Comparison of ENCODE assay signal across 13 mouse cellular contexts in the genomic region with DNA sequence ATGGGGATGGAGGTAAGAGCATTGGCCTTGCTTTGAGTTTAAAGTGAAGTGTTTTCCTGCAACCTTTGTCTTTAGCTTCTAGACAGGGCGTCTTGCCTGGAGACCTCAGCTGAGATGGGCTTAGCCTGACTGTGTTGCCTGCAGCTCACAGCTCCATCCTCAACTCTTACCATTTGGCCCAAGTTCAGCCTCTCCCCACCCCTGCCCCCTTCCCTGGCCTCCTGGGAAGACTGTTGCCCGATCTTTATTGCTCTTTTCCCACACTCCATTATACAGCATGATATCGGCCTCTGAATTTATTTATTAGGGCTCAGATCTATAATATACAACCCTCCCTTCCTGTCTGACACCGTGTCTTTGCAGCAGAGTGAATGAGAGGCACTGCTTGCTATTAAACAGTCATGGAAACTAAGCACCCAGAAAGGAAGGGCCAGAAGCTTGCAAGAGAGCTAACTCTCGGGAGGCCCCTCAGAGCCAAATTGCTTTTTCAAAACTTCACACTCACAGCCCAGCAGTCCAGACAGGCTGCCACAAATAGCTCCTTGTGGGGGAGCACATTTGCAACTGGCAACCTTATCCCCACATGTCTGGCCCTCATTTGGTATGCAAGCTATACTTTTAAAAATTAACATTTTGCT. TPM values are rescaled to one million over a fixed set of nuclear protein-coding genes. Genes with fewer than 3 reads are reported as not detected.
DNase-seq lines count a peak whose midpoint lies in the region; ATAC-seq and TF ChIP-seq lines count a peak whose summit lies in the region.
"Had no signal": no experiment of that assay in that cellular context is flagged by ENCODE, and none has a peak within 500 bp of the region (broad histone marks: within the 10 kb centered on the region; RNA-seq: fewer than 3 reads in every experiment).

No protein-coding gene starts in this region.

- H3K27me3 ChIP-seq in intestine, embryonic 15.5 days (replicated peaks), result no peaks in the 10 kb centered on the region
- H3K27me3 ChIP-seq in intestine, postnatal 0 days (replicated peaks; ENCODE audit: control insufficient read depth, insufficient read depth, low read length), result no peaks in the 10 kb centered on the region
- no peaks in the 10 kb centered on the region for H3K27me3 ChIP-seq in neural tube, embryonic 14.5 days (ENCODE audit: control insufficient read depth, insufficient read depth, low read length)
- H3K27me3 ChIP-seq in neural tube, embryonic 15.5 days (replicated peaks), result no peaks in the 10 kb centered on the region
- 0 out of 2 replicates have a peak, but pooled peaks cover 3% of the 10 kb centered on the region for H3K27me3 ChIP-seq in limb, embryonic 15.5 days
- H3K27me3 ChIP-seq: neural tube, embryonic 12.5 days had no signal

- H3K27ac ChIP-seq in intestine, embryonic 15.5 days, result no peak overlapping the region
- H3K27ac ChIP-seq in intestine, postnatal 0 days (ENCODE audit: low read depth, low read length), result no peak overlapping the region
- H3K27ac ChIP-seq in neural tube, embryonic 14.5 days (ENCODE audit: low read depth, low read length), result no peak overlapping the region
- H3K27ac ChIP-seq in neural tube, embryonic 15.5 days (replicated peaks), result no peak overlapping the region; the same call in 1 of the 2 replicates
- peak overlapping the region; percentile 66 for H3K27ac ChIP-seq in limb, embryonic 15.5 days
- H3K27ac ChIP-seq: liver, embryonic 14.5 days; neural tube, embryonic 12.5 days had no signal

- no peak overlapping the region for H3K4me3 ChIP-seq in intestine, embryonic 15.5 days (replicated peaks)
- no peak overlapping the region for H3K4me3 ChIP-seq in intestine, postnatal 0 days (ENCODE audit: low read depth, low read length)
- no peak overlapping the region for H3K4me3 ChIP-seq in neural tube, embryonic 14.5 days (ENCODE audit: low read depth, low read length)
- H3K4me3 ChIP-seq in neural tube, embryonic 15.5 days (replicated peaks), result no peak overlapping the region
- no peak overlapping the region for H3K4me3 ChIP-seq in limb, embryonic 15.5 days
- H3K4me3 ChIP-seq: neural tube, embryonic 12.5 days had no signal

- no peaks in the 10 kb centered on the region for H3K9me3 ChIP-seq in intestine, embryonic 15.5 days
- H3K9me3 ChIP-seq in intestine, postnatal 0 days (ENCODE audit: control insufficient read depth), result no peaks in the 10 kb centered on the region
- H3K9me3 ChIP-seq in neural tube, embryonic 14.5 days (ENCODE audit: control insufficient read depth, low read length), result no peaks in the 10 kb centered on the region
- no peaks in the 10 kb centered on the region for H3K9me3 ChIP-seq in neural tube, embryonic 15.5 days (replicated peaks)
- H3K9me3 ChIP-seq in limb, embryonic 15.5 days, result no peaks in the 10 kb centered on the region
- H3K9me3 ChIP-seq: neural tube, embryonic 12.5 days had no signal

- no peak for DNase-seq in frontal cortex, postnatal 10 days (ENCODE audit: low spot score in 2 of 2)
- no peak for DNase-seq in ovary, postnatal 36 days (ENCODE audit: low spot score)
- DNase-seq: cerebellum, postnatal 25 days; kidney, postnatal 14 days had no signal

- no peak for TF ChIP-seq CTCF in intestine, postnatal 0 days (IDR thresholded peaks at IDR 0.05; ENCODE audit: low read depth)

- WGBS in intestine, embryonic 15.5 days, result 26% methylated on average over 5 of the region's 5 CpGs
- 23% methylated on average over 5 of the region's 5 CpGs for WGBS in intestine, postnatal 0 days
- WGBS in neural tube, embryonic 14.5 days, result 24% methylated on average over 5 of the region's 5 CpGs
- 21% methylated on average over 5 of the region's 5 CpGs for WGBS in neural tube, embryonic 15.5 days
- 23% methylated on average over 5 of the region's 5 CpGs for WGBS in limb, embryonic 15.5 days

- no peak overlapping the region for H3K4me2 ChIP-seq in intestine, embryonic 15.5 days (replicated peaks)
- H3K4me2 ChIP-seq in intestine, postnatal 0 days (replicated peaks; ENCODE audit: low read depth), result no peak overlapping the region
- H3K4me2 ChIP-seq in neural tube, embryonic 14.5 days (ENCODE audit: low read depth, low read length), result no peak overlapping the region
- H3K4me2 ChIP-seq in neural tube, embryonic 15.5 days, result no peak overlapping the region
- H3K4me2 ChIP-seq in limb, embryonic 15.5 days, result no peak overlapping the region
- H3K4me2 ChIP-seq: neural tube, embryonic 12.5 days had no signal

- ATAC-seq in frontal cortex, adult (ENCODE audit: low TSS enrichment), result peak; percentile 87
- peak; percentile 43; the same call in 1 of the 2 replicates for ATAC-seq in intestine, embryonic 15.5 days
- no peak for ATAC-seq in intestine, postnatal 0 days
- peak; percentile 14; the same call in 1 of the 2 replicates for ATAC-seq in neural tube, embryonic 14.5 days (ENCODE audit: low read depth)
- no peak for ATAC-seq in neural tube, embryonic 15.5 days (ENCODE audit: low FRiP score)
- ATAC-seq in limb, embryonic 15.5 days (ENCODE audit: insufficient number of reproducible peaks, low FRiP score, low TSS enrichment, low read depth), result peak; percentile 72; the same call in 1 of the 2 replicates
- ATAC-seq: CD4-positive, CD25-positive, alpha-beta regulatory T cell, adult 4 months had no signal

- H3K4me1 ChIP-seq in intestine, embryonic 15.5 days (replicated peaks), result peaks cover 6% of the 10 kb centered on the region; the same call in 1 of the 2 replicates
- H3K4me1 ChIP-seq in intestine, postnatal 0 days (replicated peaks; ENCODE audit: control insufficient read depth, insufficient read depth, low read length), result no peaks in the 10 kb centered on the region
- peaks cover 11% of the 10 kb centered on the region; the same call in 1 of the 2 replicates for H3K4me1 ChIP-seq in neural tube, embryonic 14.5 days (ENCODE audit: control insufficient read depth, insufficient read depth, low read length)
- H3K4me1 ChIP-seq in neural tube, embryonic 15.5 days, result peaks cover 20% of the 10 kb centered on the region
- peaks cover 22% of the 10 kb centered on the region for H3K4me1 ChIP-seq in limb, embryonic 15.5 days

- no peaks in the 10 kb centered on the region for H3K36me3 ChIP-seq in intestine, embryonic 15.5 days
- no peaks in the 10 kb centered on the region for H3K36me3 ChIP-seq in intestine, postnatal 0 days (ENCODE audit: control insufficient read depth, insufficient read depth)
- H3K36me3 ChIP-seq in neural tube, embryonic 14.5 days (ENCODE audit: control insufficient read depth, insufficient read depth, low read length), result no peaks in the 10 kb centered on the region
- H3K36me3 ChIP-seq in neural tube, embryonic 15.5 days, result no peaks in the 10 kb centered on the region
- H3K36me3 ChIP-seq in limb, embryonic 15.5 days, result no peaks in the 10 kb centered on the region
- H3K36me3 ChIP-seq: neural tube, embryonic 12.5 days had no signal

- no peak overlapping the region for H3K9ac ChIP-seq in intestine, embryonic 15.5 days
- H3K9ac ChIP-seq in intestine, postnatal 0 days (ENCODE audit: low read depth, low read length), result no peak overlapping the region
- no peak overlapping the region for H3K9ac ChIP-seq in neural tube, embryonic 14.5 days (replicated peaks; ENCODE audit: low read depth, low read length)
- H3K9ac ChIP-seq in neural tube, embryonic 15.5 days (replicated peaks), result no peak overlapping the region
- no peak overlapping the region for H3K9ac ChIP-seq in limb, embryonic 15.5 days
- H3K9ac ChIP-seq: liver, embryonic 14.5 days; neural tube, embryonic 12.5 days had no signal

RNA-seq across cellular contexts. Expression of gene Tmem30b, which starts 45.4 kb away (rescaled TPM):
- polyA plus RNA-seq in intestine, embryonic 15.5 days (2015; fragmentation: Nextera tagmentation; extraction: Ambion mirVana), result 63.4 and 67.5 TPM in 2 replicates
- 83.6 and 84.5 TPM in 2 replicates for polyA plus RNA-seq in intestine, postnatal 0 days (2015; fragmentation: Nextera tagmentation; extraction: Ambion mirVana)
- 0.11 TPM in 1 of 2 replicates, not detected in the other for polyA plus RNA-seq in neural tube, embryonic 14.5 days (2014; fragmentation: Nextera tagmentation; extraction: Ambion mirVana)
- polyA plus RNA-seq in neural tube, embryonic 15.5 days (2015; fragmentation: Nextera tagmentation; extraction: Ambion mirVana), result 0.52 and 5.4 TPM in 2 replicates
- 16.8 and 19.1 TPM in 2 replicates for polyA plus RNA-seq in limb, embryonic 15.5 days (2015; fragmentation: Nextera tagmentation; extraction: Ambion mirVana)

Comparison
In these comparisons a context has a peak if more than half of its experiments do, and no peak if none do; other contexts are left out.
1. ATAC-seq: peak in frontal cortex, adult (single experiment), intestine, embryonic 15.5 days (single experiment), neural tube, embryonic 14.5 days (single experiment) and limb, embryonic 15.5 days (single experiment); none in intestine, postnatal 0 days (single experiment) and neural tube, embryonic 15.5 days (single experiment).